Mouse (Mus musculus) adrenal gland, postnatal 14 days (tissue): ENCODE data around the gene Gnl2. TPM values are rescaled to one million over a fixed set of nuclear protein-coding genes. Genes with fewer than 3 reads are reported as not detected.
A peak's percentile ranks its signal among the peaks of the same experiment; 100 is the strongest.

Experiments used
- DNase-seq: peaks from one replicate; pipeline ENCODE4 v3.0.0; 2021; ENCODE audit warnings: mixed read lengths
- total RNA-seq: library from RNA; stranded (reverse); gene quantifications from 2 replicates; pipeline ENCODE4 v1.2.3, GENCODE M21; 2021

Gnl2 gene
- total RNA-seq, 1 experiment from 2014 or later, result 53.7 TPM

GRCm38 (mm10) chr4:125084403-125085345 lies 68.3 kb downstream of the Gnl2 start, which contains the start of gene Meaf6:
Gene Meaf6, plus strand, starts transcription at chr4:125085134.
- peak; percentile 95 for DNase-seq

GRCm38 (mm10) chr4:125085346-125085841 lies 69.0 kb downstream of the Gnl2 start:
- DNase-seq, result peak; percentile 87

GRCm38 (mm10) chr4:125093031-125093430 lies 76.6 kb downstream of the Gnl2 start:
- peak; percentile 51 for DNase-seq

- peak; percentile 64 for DNase-seq
Measured at GRCm38 (mm10) chr4:125096066-125096465, 79.7 kb downstream of the Gnl2 start.

- DNase-seq, result no peak
Measured at GRCm38 (mm10) chr4:125097412-125097811, 81.0 kb downstream of the Gnl2 start.

- peak; percentile 91 for DNase-seq
Measured at GRCm38 (mm10) chr4:125099458-125099857, 83.1 kb downstream of the Gnl2 start.

- DNase-seq, result no peak
Measured at GRCm38 (mm10) chr4:125101334-125101733, 84.9 kb downstream of the Gnl2 start.

Other genes starting within 250 kb of the Gnl2 start
- gene Mtf1, start 214.5 kb upstream of the Gnl2 start, total RNA-seq, result 21.1 and 22.5 TPM in 2 replicates
- 36.4 and 38.7 TPM in 2 replicates for gene Yrdc, start 165.9 kb upstream of the Gnl2 start, total RNA-seq
- 44.6 and 50.1 TPM in 2 replicates for gene 1110065P20Rik, start 165.4 kb upstream of the Gnl2 start, total RNA-seq
- gene Maneal, start 154.4 kb upstream of the Gnl2 start, total RNA-seq, result 3.6 and 4.1 TPM in 2 replicates
- gene Epha10, start 135.7 kb upstream of the Gnl2 start, total RNA-seq, result 4.4 and 4.7 TPM in 2 replicates
- 12.9 and 13.4 TPM in 2 replicates for gene 9930104L06Rik, start 79.5 kb upstream of the Gnl2 start, total RNA-seq
- 14.9 and 15.3 TPM in 2 replicates for gene Cdca8, start 77.3 kb upstream of the Gnl2 start, total RNA-seq
- gene Rspo1, start 30.2 kb upstream of the Gnl2 start, total RNA-seq, result 4.2 and 5.3 TPM in 2 replicates
- not detected in 2 replicates for gene Dnali1, start 49.1 kb downstream of the Gnl2 start, total RNA-seq
- 17.1 and 17.8 TPM in 2 replicates for gene Snip1, start 50.1 kb downstream of the Gnl2 start, total RNA-seq
- 28.9 and 33.0 TPM in 2 replicates for gene Meaf6, start 68.5 kb downstream of the Gnl2 start, total RNA-seq
- gene Zc3h12a, start 111.3 kb downstream of the Gnl2 start, total RNA-seq, result 5.4 and 6.3 TPM in 2 replicates